Mouse (Mus musculus): ENCODE measurements around the gene Zfp326. TPM values are rescaled to one million over a fixed set of nuclear protein-coding genes. Genes with fewer than 3 reads are reported as not detected.
"Not testable (repeated sequence)": the region's sequence is repeated elsewhere in the genome, so short reads cannot be mapped to it uniquely, and the experiment has no call there.

Gene Zfp326
- polyA plus RNA-seq, 1 experiment: 42.6 TPM

GRCm38 (mm10) chr5:105860461-105860835 is 15.9 kb upstream of the Zfp326 start:
- Histone ChIP-seq H3K27me3 (ENCODE audit: control insufficient read depth, insufficient read depth, low read length, poor library complexity, severe bottlenecking) (no peaks in the 10 kb centered on the region), H3K9ac (ENCODE audit: low read depth, poor library complexity, severe bottlenecking) (no peak overlapping the region), H3K27ac (ENCODE audit: insufficient read depth, low read length) (peak overlapping the region; percentile 88), H3K4me3 (ENCODE audit: low read depth, low read length) (no peak overlapping the region), H3K36me3 (ENCODE audit: control insufficient read depth, insufficient read depth, low read length, poor library complexity, severe bottlenecking) (no peaks in the 10 kb centered on the region), H3K9me3 (replicated peaks; ENCODE audit: control insufficient read depth, insufficient read depth, low read length, poor library complexity, severe bottlenecking) (no peaks in the 10 kb centered on the region), H3K4me1 (ENCODE audit: control insufficient read depth, insufficient read depth, low read length) (no peaks in the 10 kb centered on the region)
- TF ChIP-seq POLR2A (IDR thresholded peaks at IDR 0.05; ENCODE audit: insufficient read depth, low read length) (no peak), CTCF (IDR thresholded peaks at IDR 0.05; ENCODE audit: low read depth, low read length) (no peak), EP300 (IDR thresholded peaks at IDR 0.05; ENCODE audit: insufficient read depth, low read depth, low read length) (no peak)

- Histone ChIP-seq H3K4me3 (ENCODE audit: low read depth, low read length) (no peak overlapping the region), H3K9ac (ENCODE audit: low read depth, poor library complexity, severe bottlenecking) (no peak overlapping the region), H3K36me3 (ENCODE audit: control insufficient read depth, insufficient read depth, low read length, poor library complexity, severe bottlenecking) (no peaks in the 10 kb centered on the region), H3K9me3 (replicated peaks; ENCODE audit: control insufficient read depth, insufficient read depth, low read length, poor library complexity, severe bottlenecking) (no peaks in the 10 kb centered on the region), H3K4me1 (ENCODE audit: control insufficient read depth, insufficient read depth, low read length) (no peaks in the 10 kb centered on the region), H3K27me3 (ENCODE audit: control insufficient read depth, insufficient read depth, low read length, poor library complexity, severe bottlenecking) (no peaks in the 10 kb centered on the region), H3K27ac (ENCODE audit: insufficient read depth, low read length) (no peak overlapping the region)
- no peak for TF ChIP-seq CTCF (IDR thresholded peaks at IDR 0.05; ENCODE audit: low read depth, low read length)
- TF ChIP-seq EP300 (IDR thresholded peaks at IDR 0.05; ENCODE audit: insufficient read depth, low read depth, low read length): no peak
- no peak for TF ChIP-seq POLR2A (IDR thresholded peaks at IDR 0.05; ENCODE audit: insufficient read depth, low read length)
These were observed 14.7 kb upstream of the Zfp326 start for GRCm38 (mm10) chr5:105861616-105862015.

GRCm38 (mm10) chr5:105865110-105865628 is 11.2 kb upstream of the Zfp326 start:
- not testable (repeated sequence) for H3K36me3 ChIP-seq (ENCODE audit: control insufficient read depth, insufficient read depth, low read length, poor library complexity, severe bottlenecking); H3K9ac ChIP-seq (ENCODE audit: low read depth, poor library complexity, severe bottlenecking); H3K4me1 ChIP-seq (ENCODE audit: control insufficient read depth, insufficient read depth, low read length)

DNA sequence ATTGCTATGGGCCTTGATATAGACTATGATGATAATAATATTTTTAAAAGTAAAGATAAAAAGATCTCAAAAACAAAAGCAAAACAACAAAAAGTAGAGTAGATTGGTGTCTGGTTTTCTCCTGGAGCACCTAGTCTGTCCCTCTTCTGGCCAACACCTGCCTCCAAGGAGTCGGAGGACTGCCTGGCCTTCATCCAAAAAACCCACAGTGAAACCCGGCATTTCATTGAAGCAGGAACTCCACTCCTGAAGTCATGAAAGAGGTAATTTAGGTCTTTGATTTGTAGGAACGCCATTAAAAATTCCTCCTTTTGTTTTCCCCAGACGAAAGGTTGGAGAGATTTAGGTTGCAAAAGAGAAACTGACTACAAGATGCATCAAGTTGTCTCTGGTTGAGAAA is 8.9 kb upstream of the Zfp326 start:
- Histone ChIP-seq H3K27ac (ENCODE audit: insufficient read depth, low read length) (no peak overlapping the region), H3K9me3 (replicated peaks; ENCODE audit: control insufficient read depth, insufficient read depth, low read length, poor library complexity, severe bottlenecking) (0 out of 2 replicates have a peak, but pooled peaks cover 2% of the 10 kb centered on the region), H3K27me3 (ENCODE audit: control insufficient read depth, insufficient read depth, low read length, poor library complexity, severe bottlenecking) (no peaks in the 10 kb centered on the region), H3K9ac (ENCODE audit: low read depth, poor library complexity, severe bottlenecking) (no peak overlapping the region), H3K36me3 (ENCODE audit: control insufficient read depth, insufficient read depth, low read length, poor library complexity, severe bottlenecking) (no peaks in the 10 kb centered on the region), H3K4me1 (ENCODE audit: control insufficient read depth, insufficient read depth, low read length) (no peaks in the 10 kb centered on the region), H3K4me3 (ENCODE audit: low read depth, low read length) (no peak overlapping the region)
- no peak for TF ChIP-seq POLR2A (IDR thresholded peaks at IDR 0.05; ENCODE audit: insufficient read depth, low read length)
- TF ChIP-seq EP300 (IDR thresholded peaks at IDR 0.05; ENCODE audit: insufficient read depth, low read depth, low read length): no peak
- TF ChIP-seq CTCF (IDR thresholded peaks at IDR 0.05; ENCODE audit: low read depth, low read length): no peak

More at GRCm38 (mm10) chr5:105865110-105865628, 11.2 kb upstream of the Zfp326 start:
- not testable (repeated sequence) for H3K27ac ChIP-seq (ENCODE audit: insufficient read depth, low read length); H3K27me3 ChIP-seq (ENCODE audit: control insufficient read depth, insufficient read depth, low read length, poor library complexity, severe bottlenecking); H3K4me3 ChIP-seq (ENCODE audit: low read depth, low read length); H3K9me3 ChIP-seq (replicated peaks; ENCODE audit: control insufficient read depth, insufficient read depth, low read length, poor library complexity, severe bottlenecking)

GRCm38 (mm10) chr5:105867841-105868447 is 8.4 kb upstream of the Zfp326 start:
- H3K9me3 ChIP-seq (replicated peaks; ENCODE audit: control insufficient read depth, insufficient read depth, low read length, poor library complexity, severe bottlenecking): 0 out of 2 replicates have a peak, but pooled peaks cover 2% of the 10 kb centered on the region
- no peak overlapping the region for H3K9ac ChIP-seq (ENCODE audit: low read depth, poor library complexity, severe bottlenecking)
- no peak overlapping the region for H3K4me3 ChIP-seq (ENCODE audit: low read depth, low read length)
- TF ChIP-seq POLR2A (IDR thresholded peaks at IDR 0.05; ENCODE audit: insufficient read depth, low read length) (no peak), CTCF (IDR thresholded peaks at IDR 0.05; ENCODE audit: low read depth, low read length) (no peak), EP300 (IDR thresholded peaks at IDR 0.05; ENCODE audit: insufficient read depth, low read depth, low read length) (no peak)
- no peak overlapping the region for H3K27ac ChIP-seq (ENCODE audit: insufficient read depth, low read length)
- no peaks in the 10 kb centered on the region for H3K36me3 ChIP-seq (ENCODE audit: control insufficient read depth, insufficient read depth, low read length, poor library complexity, severe bottlenecking)
- no peaks in the 10 kb centered on the region for H3K4me1 ChIP-seq (ENCODE audit: control insufficient read depth, insufficient read depth, low read length)
- H3K27me3 ChIP-seq (ENCODE audit: control insufficient read depth, insufficient read depth, low read length, poor library complexity, severe bottlenecking): no peaks in the 10 kb centered on the region

- peak; percentile 81 for TF ChIP-seq CTCF (IDR thresholded peaks at IDR 0.05; ENCODE audit: low read depth, low read length)
- TF ChIP-seq POLR2A (IDR thresholded peaks at IDR 0.05; ENCODE audit: insufficient read depth, low read length): no peak
- TF ChIP-seq EP300 (IDR thresholded peaks at IDR 0.05; ENCODE audit: insufficient read depth, low read depth, low read length): no peak
- Histone ChIP-seq H3K9ac (ENCODE audit: low read depth, poor library complexity, severe bottlenecking) (no peak overlapping the region), H3K27me3 (ENCODE audit: control insufficient read depth, insufficient read depth, low read length, poor library complexity, severe bottlenecking) (no peaks in the 10 kb centered on the region), H3K4me3 (ENCODE audit: low read depth, low read length) (no peak overlapping the region), H3K27ac (ENCODE audit: insufficient read depth, low read length) (no peak overlapping the region), H3K9me3 (replicated peaks; ENCODE audit: control insufficient read depth, insufficient read depth, low read length, poor library complexity, severe bottlenecking) (0 out of 2 replicates have a peak, but pooled peaks cover 2% of the 10 kb centered on the region), H3K36me3 (ENCODE audit: control insufficient read depth, insufficient read depth, low read length, poor library complexity, severe bottlenecking) (no peaks in the 10 kb centered on the region), H3K4me1 (ENCODE audit: control insufficient read depth, insufficient read depth, low read length) (no peaks in the 10 kb centered on the region)
These were observed 7.8 kb upstream of the Zfp326 start for GRCm38 (mm10) chr5:105868593-105868992.
